Mouse (Mus musculus) C2C12 (cell line): ENCODE measurements at regions not wholly inside any gene's neighbourhood (a gene's known extent, or its start where the extent isn't known, plus 50 kb on each side); places are given as distances from the start of the nearest gene placed in this dataset.

ENCODE experiments used
- CEBPB ChIP-seq: IDR thresholded peaks from one replicate; pipeline ENCODE4 v1.6.1; 2011; ENCODE audit warnings: low read depth, mild to moderate bottlenecking, control low read depth, moderate library complexity
- CTCF ChIP-seq: IDR thresholded peaks from one replicate; pipeline ENCODE4 v1.5.1; 2011; ENCODE audit not compliant: control insufficient read depth, insufficient read depth, insufficient read length
- MAX ChIP-seq: IDR thresholded peaks from one replicate; pipeline ENCODE4 v1.6.1; 2011; ENCODE audit warnings: mild to moderate bottlenecking, control low read depth
- MYOD1 ChIP-seq: IDR thresholded peaks from one replicate; pipeline ENCODE4 v1.6.1; 2011; ENCODE audit warnings: low read depth; ENCODE audit not compliant: control insufficient read depth, insufficient read length
- MYOG ChIP-seq: IDR thresholded peaks from one replicate; pipeline ENCODE4 v1.6.1; 2011; ENCODE audit not compliant: control insufficient read depth, insufficient read length; ENCODE audit errors: extremely low read depth
- USF1 ChIP-seq: IDR thresholded peaks from one replicate; pipeline ENCODE4 v1.6.1; 2011; ENCODE audit warnings: low read depth, mild to moderate bottlenecking, control low read depth, moderate library complexity

- TF ChIP-seq MAX: no peak
- TF ChIP-seq CTCF: no peak
- TF ChIP-seq MYOD1: no peak
- no peak for TF ChIP-seq USF1
- TF ChIP-seq MYOG: no peak
- TF ChIP-seq CEBPB: no peak
Measured at GRCm38 (mm10) chr3:60270463-60270862, 188.8 kb downstream of the Sucnr1 start.
